Mouse (Mus musculus) telencephalon, adult 2 months (tissue): ENCODE data around the gene Cyth4.

Source experiments
- DNase-seq: peaks from one replicate; pipeline ENCODE4 v3.0.0-alpha.2; 2011; ENCODE audit warnings: low read depth, low spot score

Gene Cyth4

DNA sequence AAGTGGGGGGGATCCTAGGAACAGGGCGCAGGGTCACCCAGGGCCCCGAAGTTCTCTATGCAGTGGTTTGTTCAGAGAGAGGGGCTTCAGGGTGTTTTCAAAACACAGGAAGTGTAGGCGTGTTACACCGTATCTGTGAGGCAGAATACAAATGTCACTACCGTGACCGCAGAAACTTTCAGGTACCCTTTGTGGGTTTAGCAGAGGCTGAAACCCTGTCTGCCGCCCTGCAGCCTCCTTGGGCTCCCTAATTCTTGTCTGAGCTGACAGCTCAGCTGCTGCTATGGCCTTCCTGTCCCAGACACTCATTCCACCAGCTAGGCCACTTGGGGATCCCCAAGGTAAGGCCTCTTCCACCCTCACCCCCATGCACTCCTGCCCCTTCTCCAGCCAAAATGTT, 17.7 kb downstream of the Cyth4 start:
- DNase-seq = no peak

DNA sequence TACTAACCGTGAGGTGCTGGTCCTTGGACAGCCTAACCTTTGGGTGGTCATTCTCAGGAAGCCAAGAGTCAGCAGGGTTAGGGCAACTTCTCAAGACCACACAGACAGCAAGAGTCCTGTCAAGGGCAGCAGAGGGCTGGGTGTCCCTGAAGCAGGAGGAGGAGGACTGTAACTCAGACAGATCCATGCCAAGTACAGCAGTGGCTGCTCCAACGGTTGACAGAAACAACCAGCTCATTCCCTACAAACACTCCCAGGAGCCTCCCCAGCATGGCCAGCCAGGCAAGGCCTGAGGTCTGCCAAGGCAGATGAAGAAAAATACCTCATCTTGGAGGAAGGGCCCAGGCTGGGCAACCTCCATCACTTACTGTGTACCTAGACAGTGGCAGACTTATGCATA, 20.1 kb downstream of the Cyth4 start:
- DNase-seq = no peak

DNA sequence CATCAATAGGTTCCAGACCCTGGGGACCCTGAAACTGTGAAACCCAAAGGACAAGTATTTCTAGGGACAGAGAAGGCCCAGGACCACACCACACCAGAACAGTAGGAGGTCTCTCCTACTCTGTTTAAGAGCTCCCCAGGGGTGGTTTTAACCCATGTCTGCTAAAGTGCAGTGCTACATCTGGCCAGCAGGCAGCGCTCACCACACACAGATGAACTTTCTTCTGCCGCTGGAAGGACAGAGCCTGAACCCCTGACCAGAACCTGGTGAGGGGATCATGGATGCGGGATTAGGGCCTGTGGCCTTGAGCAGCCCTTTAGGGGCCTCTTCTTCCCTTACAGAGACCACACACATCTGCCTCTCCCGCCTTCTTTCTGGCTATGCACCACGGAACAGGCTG, 26.6 kb downstream of the Cyth4 start:
- no peak for DNase-seq

DNA sequence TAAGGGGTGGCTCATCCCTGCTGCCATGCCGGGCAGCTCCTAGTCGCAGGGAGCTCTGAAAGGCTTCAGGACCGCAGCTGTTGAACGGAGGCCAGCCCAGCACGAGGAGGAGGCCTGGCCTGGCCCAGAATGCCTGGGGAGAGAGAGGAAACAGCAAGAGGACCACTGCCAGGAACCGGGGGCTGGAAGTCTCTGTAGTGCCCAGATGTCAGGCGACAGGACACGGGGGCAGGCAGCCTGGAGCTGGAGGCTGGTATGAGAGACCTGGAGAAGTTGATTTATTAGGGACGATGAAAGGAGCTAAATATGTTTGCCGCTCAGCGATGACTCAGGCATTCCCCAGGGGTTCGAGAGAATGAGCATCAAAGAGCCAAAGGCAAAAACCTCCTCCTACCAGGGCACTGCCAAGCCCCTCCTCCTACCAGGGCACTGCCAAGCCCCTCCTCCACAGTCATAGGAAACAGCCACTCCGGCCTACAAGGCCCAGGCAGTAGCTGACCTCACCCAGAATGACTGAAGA, 27.6 kb downstream of the Cyth4 start:
- DNase-seq = peak; percentile 66

DNA sequence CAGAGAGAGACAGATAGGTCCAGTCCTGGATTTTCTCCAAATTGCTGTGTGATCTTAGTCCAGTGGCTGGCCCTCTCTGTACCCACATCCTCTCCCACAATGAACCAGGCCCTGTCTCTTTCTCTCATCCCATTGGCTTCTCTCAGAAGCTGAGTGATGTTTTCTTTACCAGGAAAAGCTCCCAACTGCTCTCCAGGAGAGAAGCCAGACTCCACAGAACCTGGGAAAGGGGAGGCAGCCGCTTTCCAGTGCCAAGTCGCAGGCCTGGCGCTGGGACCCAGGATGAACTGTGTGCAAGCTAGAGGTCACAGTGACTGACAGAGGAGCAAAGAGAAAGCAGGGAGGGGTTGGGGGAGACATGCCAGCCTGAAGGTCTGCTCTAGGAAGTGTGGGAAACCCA, 28.1 kb downstream of the Cyth4 start:
- DNase-seq = no peak

DNA sequence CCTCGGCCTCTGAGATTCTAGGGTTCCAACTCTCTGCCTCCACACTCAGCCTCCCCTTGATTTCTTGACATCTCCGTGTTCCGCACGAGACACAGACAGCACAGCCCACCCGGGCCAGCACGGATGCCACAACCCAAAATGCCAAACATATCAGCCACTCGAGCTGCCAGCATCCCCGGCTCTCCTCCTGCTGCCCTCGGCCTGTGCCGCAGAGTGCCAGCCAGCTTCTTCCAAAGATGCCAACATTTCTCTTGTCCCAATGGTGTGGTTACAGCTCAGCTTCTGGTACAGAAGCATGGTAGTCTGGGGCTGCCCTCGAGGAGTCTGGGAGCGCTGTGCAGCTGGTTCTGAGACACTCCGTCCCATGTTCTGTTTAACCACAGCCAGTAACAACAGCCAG, 29.4 kb downstream of the Cyth4 start:
- DNase-seq = no peak

DNA sequence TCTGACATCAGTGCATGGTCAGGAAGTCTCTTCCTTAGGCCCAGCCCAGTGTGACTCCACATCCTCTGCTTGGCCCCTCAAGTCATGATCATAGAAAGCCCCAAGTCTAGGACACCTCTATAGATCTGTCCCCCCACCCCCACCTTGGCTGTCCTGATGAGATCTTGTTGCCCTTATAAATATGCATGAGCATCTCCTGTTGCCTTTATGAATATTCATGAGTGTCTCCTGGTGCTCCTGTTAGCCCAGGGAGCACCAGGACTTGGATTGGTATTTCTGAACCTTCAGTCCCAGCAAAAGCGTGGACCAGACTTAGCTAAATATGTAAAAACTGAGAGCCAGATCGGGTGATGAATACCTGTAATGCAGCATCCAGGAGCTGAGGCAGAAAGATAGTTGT, 35.5 kb downstream of the Cyth4 start:
- DNase-seq = no peak

DNA sequence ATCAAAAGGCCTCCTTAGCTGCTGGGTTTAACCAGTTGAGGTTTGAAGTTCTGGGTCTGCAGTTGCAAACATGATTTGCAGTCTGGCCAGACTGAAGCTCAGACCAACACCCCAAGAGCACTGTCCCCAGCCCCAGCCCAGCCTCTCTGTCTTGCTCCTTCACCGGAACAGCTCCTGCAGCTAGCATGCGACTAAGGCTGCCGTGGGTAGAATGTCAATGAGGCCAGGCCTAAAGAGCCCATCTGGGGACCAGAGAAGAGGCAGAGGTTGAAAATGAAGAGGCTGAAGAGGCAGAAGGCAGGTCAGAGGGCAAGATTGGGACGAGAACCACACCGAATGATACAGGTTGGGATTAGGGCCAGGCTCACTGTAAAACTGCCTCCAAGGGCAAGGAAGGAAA, 36.6 kb downstream of the Cyth4 start:
- DNase-seq = no peak

DNA sequence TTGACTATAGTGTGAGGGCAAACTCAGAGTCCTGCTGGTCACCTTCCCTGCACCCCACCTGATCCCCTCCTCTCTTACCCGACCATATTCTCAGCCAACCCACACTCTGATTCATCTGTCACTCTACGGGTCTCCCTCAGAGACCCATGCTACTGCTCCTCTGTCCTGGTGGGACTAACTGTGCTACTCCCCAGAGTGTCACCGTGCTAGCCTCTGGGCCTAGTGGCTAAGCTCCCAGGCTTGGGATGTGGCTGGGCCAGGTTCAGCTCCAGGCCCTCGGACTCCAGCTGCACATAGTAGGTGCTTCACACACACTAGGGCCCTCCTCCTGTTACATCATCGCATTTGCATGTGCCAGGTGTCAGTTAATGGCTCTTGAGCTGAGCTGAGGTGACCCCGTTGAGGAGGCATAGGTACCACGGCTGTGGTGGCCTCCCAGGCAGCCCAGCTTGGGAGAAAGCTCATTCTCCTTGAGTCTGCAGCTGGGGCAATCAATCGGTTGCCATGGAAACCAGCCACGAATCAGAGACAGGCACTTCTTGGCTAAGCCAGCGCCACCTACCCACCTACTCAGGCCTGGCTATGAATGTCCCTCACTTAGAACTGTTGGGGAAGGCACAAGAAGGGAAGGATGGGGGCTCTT, 37.4 kb downstream of the Cyth4 start:
- peak; percentile 82 for DNase-seq

DNA sequence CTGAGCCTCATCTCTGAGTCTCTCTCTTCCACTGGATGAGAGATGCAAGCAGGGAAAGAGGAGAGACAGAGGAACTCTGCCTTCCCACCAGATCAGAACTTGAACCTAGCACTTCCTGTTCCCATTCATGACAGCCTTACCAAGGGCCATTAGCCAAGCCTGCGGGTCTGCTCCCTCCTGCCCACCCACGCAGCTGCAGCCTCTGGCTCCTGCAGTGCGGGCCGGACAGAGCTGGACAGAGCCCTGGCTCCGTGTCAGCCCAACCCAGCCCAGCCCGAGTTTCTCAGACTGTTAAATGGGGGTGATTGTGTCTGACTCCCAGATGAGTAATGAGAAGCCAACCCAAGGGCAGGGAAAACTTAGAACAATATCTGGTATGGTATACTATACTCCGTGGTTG, 38.4 kb downstream of the Cyth4 start:
- peak; percentile 33 for DNase-seq

DNA sequence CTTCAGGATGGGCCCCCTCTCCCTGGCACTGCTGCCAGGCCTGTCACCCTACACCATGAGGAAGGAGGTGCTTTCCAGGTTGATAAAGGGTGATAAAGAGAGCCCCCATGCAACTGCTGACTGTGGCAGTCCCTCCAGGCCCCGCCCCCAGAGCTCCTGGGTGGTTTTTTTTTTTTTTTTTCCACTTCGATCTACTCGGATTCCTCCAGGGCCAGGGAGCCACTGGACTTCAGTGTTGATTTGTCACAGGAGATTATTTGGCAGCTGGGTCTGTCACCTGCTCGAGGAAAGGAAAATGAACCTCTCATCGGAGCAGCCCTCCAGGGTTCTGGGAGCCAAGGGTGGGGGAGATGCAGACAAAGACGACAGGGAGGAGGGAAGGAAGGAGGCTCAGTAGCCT, 46.8 kb downstream of the Cyth4 start:
- no peak for DNase-seq

DNA sequence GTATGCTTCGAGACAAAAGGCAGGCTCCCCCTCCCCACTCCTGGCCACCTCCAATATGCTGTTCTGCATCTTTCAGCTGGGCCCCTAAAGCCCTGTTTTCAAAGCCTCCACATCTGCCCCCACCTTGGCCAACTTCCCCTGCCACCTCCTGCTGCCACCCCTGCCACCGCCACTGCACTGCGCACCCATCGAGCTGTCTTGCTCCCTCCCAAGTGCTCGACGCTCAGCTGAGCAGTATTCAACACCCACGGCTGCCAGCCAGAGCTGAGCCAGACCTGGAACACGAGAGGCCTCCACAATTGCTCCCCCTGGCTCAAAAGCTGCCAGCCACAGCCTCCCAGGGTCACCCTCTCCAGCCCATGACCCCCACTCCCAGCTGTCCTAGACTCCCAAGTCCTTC, 47.8 kb downstream of the Cyth4 start:
- no peak for DNase-seq

DNA sequence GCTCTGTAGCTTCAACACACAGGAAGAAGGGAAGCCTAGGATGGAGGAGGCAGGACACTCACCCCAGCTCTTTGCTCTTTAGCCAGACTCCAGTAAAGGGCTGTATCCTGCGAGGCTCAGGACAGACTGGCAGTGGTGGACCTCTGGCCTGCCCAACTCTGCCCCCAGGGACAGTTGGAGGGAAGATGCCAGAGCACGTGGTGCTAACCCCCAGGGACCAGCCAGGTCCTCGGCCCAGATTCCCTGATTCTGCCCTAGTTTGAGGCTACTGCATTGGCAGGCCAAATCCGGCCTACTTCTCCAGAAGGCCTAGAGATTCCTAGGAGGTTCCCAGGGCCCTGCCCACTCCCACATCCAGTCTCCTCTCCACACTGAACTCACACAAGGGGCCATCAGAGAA, 50.9 kb downstream of the Cyth4 start:
- DNase-seq = no peak

DNA sequence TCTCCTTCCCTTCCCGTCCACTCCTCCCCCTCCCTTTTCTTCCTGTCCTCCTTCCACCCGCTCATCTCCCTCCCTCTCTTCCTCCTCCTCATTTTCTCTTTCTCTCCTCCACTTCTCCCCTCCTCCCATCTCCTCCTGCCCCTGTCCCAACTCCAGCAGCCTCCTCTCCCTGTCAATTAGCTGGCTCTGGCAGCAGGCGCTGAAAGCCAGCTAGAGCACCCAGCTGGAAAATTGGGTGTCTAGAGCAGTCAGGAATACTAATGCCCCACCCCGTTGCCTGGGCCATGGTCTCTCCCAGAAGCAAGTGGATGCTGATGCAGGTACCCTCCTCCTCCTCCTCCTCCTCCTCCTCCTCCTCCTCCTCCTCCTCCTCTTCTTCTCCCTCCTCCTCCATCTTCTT, 54.3 kb downstream of the Cyth4 start:
- DNase-seq = no peak

DNA sequence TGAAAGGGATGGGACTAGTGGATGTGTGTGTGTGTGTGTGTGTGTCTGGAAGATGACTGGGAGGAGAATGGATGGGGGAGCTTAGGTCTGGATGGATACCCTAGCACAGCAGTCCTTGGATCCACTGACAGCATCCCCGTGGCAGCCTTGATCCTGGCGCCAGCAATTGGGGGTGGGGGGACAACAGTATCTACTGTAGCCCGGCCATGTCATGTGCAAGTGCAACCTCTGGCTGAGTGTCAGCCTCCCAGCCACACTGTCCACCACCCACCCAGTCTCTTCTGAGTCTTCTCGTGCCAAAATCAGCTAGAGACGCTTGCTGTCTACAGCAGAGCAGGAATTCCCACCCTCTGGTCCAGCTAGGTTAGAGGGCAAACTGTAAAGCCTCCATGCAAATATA, 67.4 kb downstream of the Cyth4 start:
- no peak for DNase-seq

DNA sequence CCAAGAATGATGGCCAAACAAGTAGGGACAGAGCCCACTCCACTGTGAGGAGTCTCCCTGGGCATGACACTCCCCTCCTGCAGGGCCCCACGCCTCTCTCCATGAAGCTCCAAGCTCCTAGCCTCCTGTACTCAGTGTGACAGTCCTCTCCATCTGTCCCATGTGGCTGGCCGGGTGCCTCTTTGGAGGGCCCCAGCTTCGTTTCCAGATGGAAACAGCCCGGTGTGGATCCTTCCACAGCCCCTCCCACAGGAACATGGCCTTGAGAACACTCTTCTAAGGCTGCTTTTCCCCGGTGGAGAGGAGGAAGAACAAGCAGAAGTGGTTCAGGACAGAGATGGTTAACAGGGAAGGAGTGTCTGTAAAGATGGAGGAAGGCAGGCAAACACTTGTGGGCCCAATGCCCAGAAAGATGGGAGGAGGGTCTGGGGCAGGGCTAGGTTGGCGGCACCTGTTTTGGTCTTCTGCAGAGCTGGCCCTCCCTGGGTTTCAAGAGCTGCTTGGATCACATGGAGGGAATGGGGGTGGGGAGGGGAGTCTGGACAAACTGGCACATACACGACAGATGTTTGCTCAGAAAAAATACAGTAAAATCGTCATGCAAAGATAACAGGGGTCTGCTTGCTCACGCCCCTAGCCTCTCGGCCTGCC, 72.5 kb downstream of the Cyth4 start:
- DNase-seq = no peak

DNA sequence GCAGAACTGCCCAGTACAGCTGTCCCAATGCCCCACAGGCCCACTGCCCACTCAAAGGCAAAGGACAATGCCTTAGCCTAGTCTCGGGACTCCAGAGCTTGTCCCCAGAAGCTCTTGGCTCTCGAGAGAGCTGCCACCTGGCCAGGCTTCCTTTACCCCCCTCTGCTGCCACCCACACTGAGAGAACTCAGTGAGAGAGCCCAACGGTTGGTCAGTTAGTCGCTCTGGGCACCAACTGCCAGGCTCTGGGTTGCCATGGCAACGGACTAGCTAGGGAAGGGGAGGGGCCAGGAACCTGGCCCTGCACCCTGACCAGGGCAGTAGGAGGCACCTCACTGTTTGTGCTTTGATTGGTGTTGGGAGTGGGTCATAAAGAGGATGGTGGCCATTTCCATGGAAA, 73.5 kb downstream of the Cyth4 start:
- no peak for DNase-seq
